Mouse (Mus musculus) limb, embryonic 10.5 days (tissue): ENCODE measurements around the gene Mtmr10. TPM values are rescaled to one million over a fixed set of nuclear protein-coding genes. Genes with fewer than 3 reads are reported as not detected.

ENCODE experiments used
- DNase-seq: peaks from one replicate; pipeline ENCODE4 v3.0.0-alpha.2; 2017; ENCODE audit warnings: low spot score
- H3K27ac ChIP-seq: fragments of 300-500 bp; sonication (generic); 2 replicates; pipeline ENCODE4 v1.5.1; 2016; ENCODE audit warnings: mild to moderate bottlenecking
- H3K27me3 ChIP-seq: fragments of 300-500 bp; sonication (generic); 2 replicates; pipeline ENCODE4 v1.6.1; 2016; ENCODE audit warnings: low read depth, mild to moderate bottlenecking; ENCODE audit not compliant: poor library complexity, severe bottlenecking
- H3K36me3 ChIP-seq: fragments of 300-500 bp; sonication (generic); 2 replicates; pipeline ENCODE4 v1.6.1; 2016; ENCODE audit warnings: mild to moderate bottlenecking, moderate library complexity
- H3K4me1 ChIP-seq: fragments of 300-500 bp; sonication (generic); 2 replicates; pipeline ENCODE4 v1.6.1; 2016
- H3K4me3 ChIP-seq: fragments of 300-500 bp; sonication (generic); 2 replicates; pipeline ENCODE4 v1.5.1; 2016; ENCODE audit warnings: mild to moderate bottlenecking, moderate library complexity
- H3K9me3 ChIP-seq: fragments of 300-500 bp; sonication (generic); replicated peaks from 2 replicates; pipeline ENCODE4 v1.6.1; 2016; ENCODE audit warnings: mild to moderate bottlenecking
- WGBS: fragments of 180-500 bp; shearing (Covaris S2); methylation state at CpG from one replicate; pipeline ENCODE4 v1.1.7; 2016; 5-methylcytosine and 5-hydroxymethylcytosine counted together
- polyA plus RNA-seq: library from polyadenylated mRNA; unstranded; fragments of >200 nt; fragmentation: Nextera tagmentation; extraction: Ambion mirVana; gene quantifications from 2 replicates; pipeline ENCODE4 v1.2.1, GENCODE M21; 2016

Gene Mtmr10
- polyA plus RNA-seq, 1 experiment from 2014 or later = 10.5 TPM

GRCm38 (mm10) chr7:64310756-64311155, 23.3 kb downstream of the Mtmr10 start:
- Histone ChIP-seq H3K27me3 (no peaks in the 10 kb centered on the region), H3K27ac (no peak overlapping the region), H3K4me3 (no peak overlapping the region), H3K36me3 (peaks cover 8% of the 10 kb centered on the region), H3K9me3 (no peaks in the 10 kb centered on the region), H3K4me1 (no peaks in the 10 kb centered on the region)
- WGBS = 61% methylated on average over 2 of the region's 2 CpGs
- DNase-seq = no peak

GRCm38 (mm10) chr7:64312811-64313210, 25.4 kb downstream of the Mtmr10 start:
- no peak for DNase-seq
- peaks cover 16% of the 10 kb centered on the region for H3K36me3 ChIP-seq
- no peak overlapping the region for H3K27ac ChIP-seq
- no peak overlapping the region for H3K4me3 ChIP-seq
- H3K9me3 ChIP-seq = no peaks in the 10 kb centered on the region
- WGBS = 91% methylated on average over 7 of the region's 7 CpGs
- H3K4me1 ChIP-seq = peaks cover 5% of the 10 kb centered on the region
- H3K27me3 ChIP-seq = no peaks in the 10 kb centered on the region

- H3K9me3 ChIP-seq = no peaks in the 10 kb centered on the region
- no peaks in the 10 kb centered on the region for H3K27me3 ChIP-seq
- H3K4me1 ChIP-seq = peaks cover 5% of the 10 kb centered on the region
- no peak for DNase-seq
- no peak overlapping the region for H3K4me3 ChIP-seq
- H3K36me3 ChIP-seq = peaks cover 41% of the 10 kb centered on the region
- WGBS = 88% methylated on average over 5 of the region's 5 CpGs
- no peak overlapping the region for H3K27ac ChIP-seq
Measured at GRCm38 (mm10) chr7:64321125-64321524, 33.7 kb downstream of the Mtmr10 start.

GRCm38 (mm10) chr7:64321658-64322057, 34.2 kb downstream of the Mtmr10 start:
- no peaks in the 10 kb centered on the region for H3K9me3 ChIP-seq
- DNase-seq = no peak
- H3K4me3 ChIP-seq = no peak overlapping the region
- WGBS = 82% methylated on average over 4 of the region's 4 CpGs
- peaks cover 5% of the 10 kb centered on the region for H3K4me1 ChIP-seq
- peaks cover 41% of the 10 kb centered on the region for H3K36me3 ChIP-seq
- no peak overlapping the region for H3K27ac ChIP-seq
- no peaks in the 10 kb centered on the region for H3K27me3 ChIP-seq

- H3K9me3 ChIP-seq = no peaks in the 10 kb centered on the region
- no peaks in the 10 kb centered on the region for H3K27me3 ChIP-seq
- no peak overlapping the region for H3K27ac ChIP-seq
- H3K4me1 ChIP-seq = no peaks in the 10 kb centered on the region
- WGBS = 34% methylated on average over 1 of the region's 1 CpGs
- H3K36me3 ChIP-seq = peaks cover 17% of the 10 kb centered on the region
- no peak overlapping the region for H3K4me3 ChIP-seq
- DNase-seq = peak; percentile 79
Measured at GRCm38 (mm10) chr7:64326892-64327291, 39.4 kb downstream of the Mtmr10 start.

- Histone ChIP-seq H3K36me3 (peaks cover 16% of the 10 kb centered on the region), H3K9me3 (no peaks in the 10 kb centered on the region), H3K4me3 (no peak overlapping the region), H3K4me1 (no peaks in the 10 kb centered on the region), H3K27me3 (no peaks in the 10 kb centered on the region), H3K27ac (no peak overlapping the region)
- no peak for DNase-seq
- WGBS = 89% methylated on average over 4 of the region's 4 CpGs
Measured at GRCm38 (mm10) chr7:64327486-64327885, 40.0 kb downstream of the Mtmr10 start.

- no peak overlapping the region for H3K4me3 ChIP-seq
- WGBS = 89% methylated on average over 3 of the region's 3 CpGs
- H3K27me3 ChIP-seq = no peaks in the 10 kb centered on the region
- peaks cover 33% of the 10 kb centered on the region for H3K36me3 ChIP-seq
- no peak for DNase-seq
- no peak overlapping the region for H3K27ac ChIP-seq
- H3K9me3 ChIP-seq = no peaks in the 10 kb centered on the region
- no peaks in the 10 kb centered on the region for H3K4me1 ChIP-seq
Measured at GRCm38 (mm10) chr7:64331309-64331708, 43.9 kb downstream of the Mtmr10 start.

GRCm38 (mm10) chr7:64332686-64333085, 45.2 kb downstream of the Mtmr10 start:
- no peaks in the 10 kb centered on the region for H3K4me1 ChIP-seq
- WGBS = 100% methylated on average over 1 of the region's 1 CpGs
- H3K9me3 ChIP-seq = no peaks in the 10 kb centered on the region
- no peak overlapping the region for H3K4me3 ChIP-seq
- no peak for DNase-seq
- H3K27me3 ChIP-seq = no peaks in the 10 kb centered on the region
- H3K36me3 ChIP-seq = peaks cover 41% of the 10 kb centered on the region
- no peak overlapping the region for H3K27ac ChIP-seq

GRCm38 (mm10) chr7:64347813-64348212, 60.4 kb downstream of the Mtmr10 start:
- H3K4me1 ChIP-seq = no peaks in the 10 kb centered on the region
- no peak overlapping the region for H3K27ac ChIP-seq
- H3K36me3 ChIP-seq = peaks cover 68% of the 10 kb centered on the region
- no peaks in the 10 kb centered on the region for H3K27me3 ChIP-seq
- H3K9me3 ChIP-seq = no peaks in the 10 kb centered on the region
- DNase-seq = no peak
- WGBS = 94% methylated on average over 1 of the region's 1 CpGs
- no peak overlapping the region for H3K4me3 ChIP-seq

GRCm38 (mm10) chr7:64349147-64349861, 61.9 kb downstream of the Mtmr10 start:
- Histone ChIP-seq H3K9me3 (no peaks in the 10 kb centered on the region), H3K4me1 (no peaks in the 10 kb centered on the region), H3K4me3 (no peak overlapping the region), H3K27ac (no peak overlapping the region), H3K27me3 (no peaks in the 10 kb centered on the region), H3K36me3 (peaks cover 81% of the 10 kb centered on the region)
- no peak for DNase-seq
- 91% methylated on average over 15 of the region's 15 CpGs for WGBS

GRCm38 (mm10) chr7:64351087-64351486, 63.6 kb downstream of the Mtmr10 start:
- 86% methylated on average over 4 of the region's 4 CpGs for WGBS
- H3K4me1 ChIP-seq = no peaks in the 10 kb centered on the region
- H3K27ac ChIP-seq = no peak overlapping the region
- DNase-seq = no peak
- H3K4me3 ChIP-seq = no peak overlapping the region
- H3K36me3 ChIP-seq = peaks cover 83% of the 10 kb centered on the region
- no peaks in the 10 kb centered on the region for H3K27me3 ChIP-seq
- no peaks in the 10 kb centered on the region for H3K9me3 ChIP-seq

- Histone ChIP-seq H3K27ac (no peak overlapping the region), H3K9me3 (no peaks in the 10 kb centered on the region), H3K36me3 (peaks cover 84% of the 10 kb centered on the region), H3K4me3 (no peak overlapping the region), H3K27me3 (no peaks in the 10 kb centered on the region), H3K4me1 (no peaks in the 10 kb centered on the region)
- WGBS = 81% methylated on average over 14 of the region's 14 CpGs
- no peak for DNase-seq
Measured at GRCm38 (mm10) chr7:64354206-64354605, 66.8 kb downstream of the Mtmr10 start.

GRCm38 (mm10) chr7:64356661-64357060, 69.2 kb downstream of the Mtmr10 start:
- H3K27ac ChIP-seq = no peak overlapping the region
- no peaks in the 10 kb centered on the region for H3K27me3 ChIP-seq
- H3K4me3 ChIP-seq = no peak overlapping the region
- WGBS = 90% methylated on average over 5 of the region's 5 CpGs
- H3K4me1 ChIP-seq = no peaks in the 10 kb centered on the region
- H3K9me3 ChIP-seq = no peaks in the 10 kb centered on the region
- no peak for DNase-seq
- peaks cover 86% of the 10 kb centered on the region for H3K36me3 ChIP-seq

GRCm38 (mm10) chr7:64357405-64357804, 70.0 kb downstream of the Mtmr10 start:
- H3K4me3 ChIP-seq = no peak overlapping the region
- H3K27me3 ChIP-seq = no peaks in the 10 kb centered on the region
- H3K27ac ChIP-seq = no peak overlapping the region
- H3K9me3 ChIP-seq = no peaks in the 10 kb centered on the region
- no peaks in the 10 kb centered on the region for H3K4me1 ChIP-seq
- 95% methylated on average over 9 of the region's 9 CpGs for WGBS
- peaks cover 89% of the 10 kb centered on the region for H3K36me3 ChIP-seq
- DNase-seq = no peak
